Mouse (Mus musculus) limb, embryonic 11.5 days (tissue): ENCODE results near the gene Schip1. TPM values are rescaled to one million over a fixed set of nuclear protein-coding genes. Genes with fewer than 3 reads are reported as not detected.

ENCODE experiments used
- ATAC-seq: fragments of 200-750 bp; cut with Nextera tagmentation; 2 replicates; pipeline ENCODE4 v1.8.0; 2017; ENCODE audit warnings: low read depth; ENCODE audit not compliant: insufficient number of reproducible peaks, low FRiP score, low TSS enrichment
- DNase-seq: peaks from one replicate; pipeline ENCODE4 v3.0.0-alpha.2; 2015; ENCODE audit warnings: low spot score
- H3K27ac ChIP-seq: fragments of 300-500 bp; sonication (generic); replicated peaks from 2 replicates; pipeline ENCODE4 v1.5.1; 2014; ENCODE audit warnings: low read depth, mild to moderate bottlenecking, low read length
- H3K27me3 ChIP-seq: fragments of 300-500 bp; sonication (generic); 2 replicates; pipeline ENCODE4 v1.6.1; 2014; ENCODE audit warnings: mild to moderate bottlenecking, low read length, mixed read lengths; ENCODE audit not compliant: control insufficient read depth, insufficient read depth
- H3K36me3 ChIP-seq: fragments of 300-500 bp; sonication (generic); 2 replicates; pipeline ENCODE4 v1.6.1; 2014; ENCODE audit warnings: mild to moderate bottlenecking, low read length, moderate library complexity, mixed read lengths; ENCODE audit not compliant: control insufficient read depth, insufficient read depth
- H3K4me1 ChIP-seq: fragments of 300-500 bp; sonication (generic); 2 replicates; pipeline ENCODE4 v1.6.1; 2014; ENCODE audit warnings: low read length, mixed read lengths; ENCODE audit not compliant: control insufficient read depth, insufficient read depth
- H3K4me2 ChIP-seq: fragments of 300-500 bp; sonication (generic); 2 replicates; pipeline ENCODE4 v1.6.1; 2014; ENCODE audit warnings: low read depth, mild to moderate bottlenecking, moderate library complexity; ENCODE audit not compliant: severe bottlenecking
- H3K4me3 ChIP-seq: fragments of 300-500 bp; sonication (generic); 2 replicates; pipeline ENCODE4 v1.5.1; 2014; ENCODE audit warnings: low read depth, low read length
- H3K9ac ChIP-seq: fragments of 300-500 bp; sonication (generic); 2 replicates; pipeline ENCODE4 v1.6.1; 2014; ENCODE audit warnings: mild to moderate bottlenecking, low read length
- H3K9me3 ChIP-seq: fragments of 300-500 bp; sonication (generic); 2 replicates; pipeline ENCODE4 v1.6.1; 2016; ENCODE audit warnings: low read length; ENCODE audit not compliant: control insufficient read depth
- WGBS: fragments of 180-500 bp; shearing (Covaris S2); extraction: QIAGEN DNeasy Blood & Tissue Kit; methylation state at CpG from one replicate; pipeline ENCODE4 v1.1.7; 2014; 5-methylcytosine and 5-hydroxymethylcytosine counted together
- polyA plus RNA-seq: library from polyadenylated mRNA; unstranded; fragments of >200 nt; fragmentation: Nextera tagmentation; extraction: Ambion mirVana; gene quantifications from 2 replicates; pipeline ENCODE4 v1.2.1, GENCODE M21; 2014

Schip1 gene
- polyA plus RNA-seq, 1 experiment from 2014 or later: 34.9 TPM

GRCm38 (mm10) chr3:68637960-68638359 is 573.4 kb downstream of the Schip1 start:
- Histone ChIP-seq H3K4me3 (no peak overlapping the region), H3K27me3 (no peaks in the 10 kb centered on the region), H3K36me3 (no peaks in the 10 kb centered on the region), H3K9ac (no peak overlapping the region), H3K4me1 (no peaks in the 10 kb centered on the region), H3K9me3 (no peaks in the 10 kb centered on the region), H3K27ac (no peak overlapping the region), H3K4me2 (no peak overlapping the region)
- ATAC-seq (no peak), DNase-seq (no peak)
- WGBS: 45% methylated on average over 7 of the region's 7 CpGs

- Histone ChIP-seq H3K9me3 (no peaks in the 10 kb centered on the region), H3K36me3 (no peaks in the 10 kb centered on the region), H3K27ac (no peak overlapping the region), H3K9ac (no peak overlapping the region), H3K4me3 (no peak overlapping the region), H3K4me2 (no peak overlapping the region), H3K4me1 (no peaks in the 10 kb centered on the region), H3K27me3 (no peaks in the 10 kb centered on the region)
- 87% methylated on average over 1 of the region's 1 CpGs for whole genome bisulfite sequencing
- no peak for ATAC-seq
- no peak for DNase-seq
Observed at GRCm38 (mm10) chr3:68638703-68639102, 574.1 kb downstream of the Schip1 start.

- Histone ChIP-seq H3K9ac (no peak overlapping the region), H3K9me3 (no peaks in the 10 kb centered on the region)
- 84% methylated on average over 7 of the region's 7 CpGs for WGBS
Observed at GRCm38 (mm10) chr3:68642935-68643334, 578.3 kb downstream of the Schip1 start.

GRCm38 (mm10) chr3:68646387-68647130 is 582.0 kb downstream of the Schip1 start:
- ATAC-seq: no peak
- Histone ChIP-seq H3K27me3 (no peaks in the 10 kb centered on the region), H3K4me3 (no peak overlapping the region), H3K27ac (no peak overlapping the region), H3K9me3 (no peaks in the 10 kb centered on the region), H3K36me3 (no peaks in the 10 kb centered on the region), H3K9ac (no peak overlapping the region), H3K4me1 (no peaks in the 10 kb centered on the region), H3K4me2 (no peak overlapping the region)
- DNase-seq: no peak
- 87% methylated on average over 6 of the region's 6 CpGs for WGBS

More at GRCm38 (mm10) chr3:68642935-68643334, 578.3 kb downstream of the Schip1 start:
- Histone ChIP-seq H3K36me3 (no peaks in the 10 kb centered on the region), H3K4me2 (no peak overlapping the region), H3K4me3 (no peak overlapping the region), H3K4me1 (no peaks in the 10 kb centered on the region), H3K27me3 (no peaks in the 10 kb centered on the region), H3K27ac (no peak overlapping the region)
- DNase-seq (no peak), ATAC-seq (no peak)

GRCm38 (mm10) chr3:68647282-68647681 is 582.7 kb downstream of the Schip1 start:
- 93% methylated on average over 3 of the region's 3 CpGs for WGBS
- H3K27ac ChIP-seq: no peak overlapping the region
- no peak overlapping the region for H3K4me3 ChIP-seq

GRCm38 (mm10) chr3:68650251-68650650 is 585.6 kb downstream of the Schip1 start:
- H3K27me3 ChIP-seq: no peaks in the 10 kb centered on the region
- ATAC-seq (no peak), DNase-seq (no peak)
- H3K27ac ChIP-seq: no peak overlapping the region
- no peaks in the 10 kb centered on the region for H3K9me3 ChIP-seq
- H3K4me3 ChIP-seq: no peak overlapping the region
- no peaks in the 10 kb centered on the region for H3K36me3 ChIP-seq
- H3K9ac ChIP-seq: no peak overlapping the region
- no peaks in the 10 kb centered on the region for H3K4me1 ChIP-seq
- H3K4me2 ChIP-seq: no peak overlapping the region
- 92% methylated on average over 3 of the region's 3 CpGs for WGBS

More at GRCm38 (mm10) chr3:68647282-68647681, 582.7 kb downstream of the Schip1 start:
- H3K4me1 ChIP-seq: no peaks in the 10 kb centered on the region
- H3K9ac ChIP-seq: no peak overlapping the region
- ATAC-seq: no peak
- no peaks in the 10 kb centered on the region for H3K27me3 ChIP-seq
- DNase-seq: no peak
- no peaks in the 10 kb centered on the region for H3K9me3 ChIP-seq
- no peak overlapping the region for H3K4me2 ChIP-seq
- H3K36me3 ChIP-seq: no peaks in the 10 kb centered on the region

GRCm38 (mm10) chr3:68656607-68657352 is 592.2 kb downstream of the Schip1 start:
- ATAC-seq (no peak), DNase-seq (no peak)
- Histone ChIP-seq H3K36me3 (no peaks in the 10 kb centered on the region), H3K4me2 (no peak overlapping the region), H3K9ac (no peak overlapping the region), H3K4me1 (no peaks in the 10 kb centered on the region), H3K9me3 (no peaks in the 10 kb centered on the region), H3K27me3 (no peaks in the 10 kb centered on the region), H3K4me3 (no peak overlapping the region), H3K27ac (no peak overlapping the region)
- 76% methylated on average over 4 of the region's 4 CpGs for WGBS

GRCm38 (mm10) chr3:68657589-68658245 is 593.1 kb downstream of the Schip1 start:
- no peaks in the 10 kb centered on the region for H3K9me3 ChIP-seq

More at GRCm38 (mm10) chr3:68657589-68658245, 593.1 kb downstream of the Schip1 start:
- Histone ChIP-seq H3K27ac (no peak overlapping the region), H3K27me3 (no peaks in the 10 kb centered on the region), H3K9ac (no peak overlapping the region), H3K4me3 (no peak overlapping the region), H3K4me1 (no peaks in the 10 kb centered on the region), H3K36me3 (no peaks in the 10 kb centered on the region), H3K4me2 (no peak overlapping the region)
- no peak for ATAC-seq
- DNase-seq: no peak
- WGBS: 37% methylated on average over 9 of the region's 9 CpGs
